Mouse (Mus musculus) E14TG2a.4 (cell line): ENCODE data around the gene Rnf19b.

ENCODE experiments used
- H3K27me3 ChIP-seq: 2 replicates; pipeline ENCODE4 v1.6.1; 2014; ENCODE audit warnings: low read length, control low read depth; ENCODE audit not compliant: insufficient read depth
- H3K36me3 ChIP-seq: 2 replicates; pipeline ENCODE4 v1.6.1; 2014; ENCODE audit warnings: low read length, control low read depth; ENCODE audit not compliant: insufficient read depth
- H3K4me1 ChIP-seq: replicated peaks from 2 replicates; pipeline ENCODE4 v1.6.1; 2014; ENCODE audit warnings: low read depth, low read length, control low read depth
- H3K4me3 ChIP-seq: replicated peaks from 2 replicates; pipeline ENCODE4 v1.5.1; 2014; ENCODE audit warnings: mild to moderate bottlenecking, low read length
- H3K9me3 ChIP-seq: 2 replicates; pipeline ENCODE4 v1.6.1; 2014; ENCODE audit warnings: low read length, control low read depth
- CTCF ChIP-seq: conservative IDR thresholded peaks from 2 replicates; pipeline ENCODE4 v1.5.1; 2014; ENCODE audit warnings: low read length
- NANOG ChIP-seq: IDR thresholded peaks from 2 replicates; pipeline ENCODE4 v1.6.1; 2014; ENCODE audit warnings: borderline replicate concordance, low read length, mixed read lengths
- POU5F1 ChIP-seq: IDR thresholded peaks from 2 replicates; pipeline ENCODE4 v1.6.1; 2014; ENCODE audit warnings: low read length, borderline replicate concordance

Rnf19b gene

DNA sequence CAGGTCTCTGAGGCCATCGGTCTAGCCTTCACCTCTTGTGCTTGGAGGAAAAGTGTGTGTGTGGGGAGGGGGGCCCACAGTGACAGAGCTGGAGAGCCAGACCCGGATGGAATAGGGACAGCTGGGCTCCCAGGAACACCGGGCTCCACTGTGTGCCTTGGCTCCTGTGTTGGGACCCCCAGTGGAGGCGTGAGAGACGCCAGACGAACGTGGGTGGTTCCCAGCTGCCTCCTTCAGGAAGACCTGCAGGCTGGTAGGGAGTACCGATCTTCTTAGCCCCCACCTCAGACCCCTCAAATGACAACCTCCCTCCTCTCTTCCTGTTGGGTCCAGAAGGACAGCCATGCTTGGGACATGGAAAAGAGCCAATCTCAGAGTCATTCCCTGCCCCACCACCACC lies 64.6 kb downstream of the Rnf19b start:
- TF ChIP-seq POU5F1, result no peak
- no peak for TF ChIP-seq CTCF
- TF ChIP-seq NANOG, result no peak
- peaks cover 59% of the 10 kb centered on the region for H3K4me1 ChIP-seq
- H3K4me3 ChIP-seq, result no peak overlapping the region
- H3K36me3 ChIP-seq, result no peaks in the 10 kb centered on the region
- H3K27me3 ChIP-seq, result peaks cover 70% of the 10 kb centered on the region
- no peaks in the 10 kb centered on the region for H3K9me3 ChIP-seq

DNA sequence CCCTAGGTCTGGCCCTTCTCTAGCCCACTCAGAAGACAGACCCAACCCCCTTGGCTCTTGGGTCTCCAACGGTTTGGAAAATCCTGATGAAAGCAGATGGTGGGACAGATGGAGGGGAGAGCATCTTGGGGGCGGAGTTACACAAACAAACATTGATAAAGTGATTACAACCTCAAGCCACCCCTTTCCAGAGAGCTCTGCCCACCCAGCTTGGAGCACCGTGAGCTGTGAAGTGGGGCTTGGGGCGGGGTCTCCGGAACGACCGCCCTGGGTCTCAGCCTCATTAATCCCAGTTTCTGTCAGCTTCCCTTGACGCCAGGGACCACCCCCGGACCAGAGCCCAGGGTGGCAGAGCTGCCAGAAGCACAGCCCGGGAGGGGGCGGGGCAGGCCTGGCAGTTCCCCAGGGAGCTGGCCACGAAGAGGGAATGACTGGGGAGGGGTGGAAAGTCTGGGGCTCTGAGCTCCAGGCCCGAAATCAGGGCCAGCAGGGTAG lies 66.6 kb downstream of the Rnf19b start:
- TF ChIP-seq CTCF, result no peak
- no peak for TF ChIP-seq POU5F1
- TF ChIP-seq NANOG, result no peak
- Histone ChIP-seq H3K4me3 (peak overlapping the region; percentile 66), H3K4me1 (peaks cover 69% of the 10 kb centered on the region), H3K9me3 (no peaks in the 10 kb centered on the region), H3K27me3 (peaks cover 52% of the 10 kb centered on the region), H3K36me3 (no peaks in the 10 kb centered on the region)

DNA sequence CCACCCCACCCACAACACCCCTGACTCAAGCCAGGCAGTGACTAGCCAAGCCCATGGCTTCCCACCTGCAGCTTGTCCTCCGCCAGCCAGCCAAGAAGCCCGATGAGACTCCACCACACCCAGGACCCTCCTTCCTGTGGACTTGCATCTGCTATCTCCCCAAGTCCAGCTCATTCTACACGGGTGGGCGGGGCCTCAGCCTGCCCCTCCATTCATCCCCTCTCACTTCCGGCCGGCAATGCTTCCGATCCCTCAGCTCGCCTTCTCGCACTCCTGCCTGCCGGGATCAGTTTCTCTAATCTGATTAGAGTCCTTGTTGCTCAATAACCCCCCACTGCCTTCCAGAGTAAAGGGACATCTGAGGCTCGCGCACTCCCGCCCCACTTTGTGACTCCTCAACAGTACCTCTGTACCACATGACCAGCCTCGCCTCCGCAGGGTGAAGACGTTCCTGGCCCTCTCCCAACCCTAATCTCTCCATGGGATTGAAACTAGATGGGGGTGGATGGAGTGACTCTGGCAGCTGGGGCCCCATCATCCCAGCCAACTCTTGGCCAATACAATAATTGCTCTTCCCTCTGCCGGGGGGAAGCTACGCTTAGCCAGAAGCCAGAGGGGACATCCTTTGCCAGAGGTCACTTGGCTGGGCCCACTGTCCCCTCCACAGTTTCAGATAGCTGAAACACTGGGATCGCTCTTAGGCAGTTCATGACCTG lies 67.8 kb downstream of the Rnf19b start:
- TF ChIP-seq CTCF, result no peak
- TF ChIP-seq POU5F1, result no peak
- TF ChIP-seq NANOG, result no peak
- H3K36me3 ChIP-seq, result no peaks in the 10 kb centered on the region
- H3K4me3 ChIP-seq, result peak overlapping the region; percentile 66
- H3K27me3 ChIP-seq, result peaks cover 41% of the 10 kb centered on the region
- H3K9me3 ChIP-seq, result no peaks in the 10 kb centered on the region
- peaks cover 69% of the 10 kb centered on the region for H3K4me1 ChIP-seq

DNA sequence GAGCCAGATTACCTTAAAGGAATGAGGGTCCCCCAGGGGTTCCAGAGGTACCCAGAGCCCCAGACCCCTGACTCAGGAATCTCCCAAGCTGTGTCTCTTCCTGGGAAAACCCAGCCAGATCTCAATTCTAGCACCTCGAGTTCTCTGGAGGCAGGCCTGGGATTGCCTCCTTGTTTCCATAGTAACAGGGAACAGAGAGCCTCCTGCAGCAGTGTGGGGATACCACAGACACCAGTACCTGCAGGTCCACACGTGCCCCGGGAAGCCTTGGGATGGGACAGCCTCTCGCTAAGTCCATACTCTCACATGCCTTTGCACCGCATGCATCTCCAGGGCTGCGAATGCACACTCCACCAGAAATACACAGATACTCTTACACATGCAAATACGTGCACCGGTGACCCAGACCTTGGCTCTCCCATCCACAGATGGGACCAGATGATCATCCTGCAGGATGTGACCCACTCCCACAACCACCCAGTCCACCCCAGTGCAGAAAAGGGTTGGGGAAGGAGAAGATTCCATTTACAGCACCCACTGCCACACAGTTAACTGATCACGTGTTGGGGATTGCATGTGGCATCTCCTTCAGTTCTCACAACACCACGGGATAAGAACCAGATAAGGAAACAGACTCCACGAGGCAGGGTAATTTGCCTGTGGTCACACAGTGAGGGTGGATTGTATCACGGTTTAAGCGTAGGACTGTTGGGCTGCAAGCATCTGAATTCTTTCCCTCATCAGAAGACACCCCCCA lies 70.7 kb downstream of the Rnf19b start:
- peaks cover 61% of the 10 kb centered on the region for H3K4me1 ChIP-seq

DNA sequence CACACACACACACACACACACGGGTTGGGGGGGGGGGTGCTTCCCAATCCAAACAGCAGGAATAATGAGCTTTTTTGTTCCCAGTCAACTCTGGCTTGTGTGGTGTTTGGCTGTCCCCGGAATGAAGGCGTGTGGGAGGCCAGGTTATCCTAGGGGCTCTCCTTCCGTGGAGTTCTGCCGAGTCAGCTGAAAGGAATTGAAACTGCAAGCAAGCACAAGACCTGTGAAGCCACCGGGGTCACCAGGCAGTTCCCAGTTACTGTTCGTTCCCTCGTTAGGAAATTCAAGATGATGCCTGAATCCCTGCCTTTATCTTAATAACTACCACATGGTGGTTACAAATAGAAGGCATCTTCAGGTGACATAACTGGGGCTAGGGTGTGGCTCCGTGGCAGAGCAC lies 71.3 kb downstream of the Rnf19b start:
- TF ChIP-seq CTCF (no peak), POU5F1 (no peak), NANOG (no peak)
- H3K4me3 ChIP-seq, result no peak overlapping the region
- H3K4me1 ChIP-seq, result peaks cover 62% of the 10 kb centered on the region
- H3K9me3 ChIP-seq, result no peaks in the 10 kb centered on the region
- H3K27me3 ChIP-seq, result peaks cover 22% of the 10 kb centered on the region
- H3K36me3 ChIP-seq, result no peaks in the 10 kb centered on the region

More for the DNA sequence above, 70.7 kb downstream of the Rnf19b start:
- Histone ChIP-seq H3K4me3 (no peak overlapping the region), H3K9me3 (no peaks in the 10 kb centered on the region), H3K36me3 (no peaks in the 10 kb centered on the region), H3K27me3 (peaks cover 23% of the 10 kb centered on the region)
- no peak for TF ChIP-seq NANOG
- no peak for TF ChIP-seq POU5F1

DNA sequence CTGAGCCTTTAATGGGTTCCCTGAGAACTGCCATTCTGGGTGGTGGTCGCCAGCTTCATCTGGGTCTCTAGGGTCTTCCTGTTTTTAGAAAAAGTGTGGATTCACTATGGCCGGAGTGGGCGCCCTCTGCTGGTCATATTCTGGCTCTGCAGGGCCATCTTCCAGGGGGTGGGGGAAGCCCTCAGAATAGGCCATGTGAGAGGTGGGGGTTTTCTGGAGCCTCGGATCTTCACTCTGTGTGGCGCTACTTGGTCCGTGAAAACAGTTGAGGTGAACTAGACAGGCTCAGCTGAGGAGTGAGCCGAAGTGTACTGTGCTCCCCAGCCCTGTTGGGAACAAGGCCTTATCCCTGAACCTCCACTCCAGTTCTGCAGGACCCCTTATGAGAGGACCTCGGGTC lies 72.1 kb downstream of the Rnf19b start:
- no peaks in the 10 kb centered on the region for H3K36me3 ChIP-seq
- no peaks in the 10 kb centered on the region for H3K9me3 ChIP-seq
- TF ChIP-seq NANOG (no peak), CTCF (peak; percentile 93), POU5F1 (no peak)
- H3K4me1 ChIP-seq, result peaks cover 62% of the 10 kb centered on the region
- peaks cover 15% of the 10 kb centered on the region for H3K27me3 ChIP-seq
- H3K4me3 ChIP-seq, result peak overlapping the region; percentile 68

DNA sequence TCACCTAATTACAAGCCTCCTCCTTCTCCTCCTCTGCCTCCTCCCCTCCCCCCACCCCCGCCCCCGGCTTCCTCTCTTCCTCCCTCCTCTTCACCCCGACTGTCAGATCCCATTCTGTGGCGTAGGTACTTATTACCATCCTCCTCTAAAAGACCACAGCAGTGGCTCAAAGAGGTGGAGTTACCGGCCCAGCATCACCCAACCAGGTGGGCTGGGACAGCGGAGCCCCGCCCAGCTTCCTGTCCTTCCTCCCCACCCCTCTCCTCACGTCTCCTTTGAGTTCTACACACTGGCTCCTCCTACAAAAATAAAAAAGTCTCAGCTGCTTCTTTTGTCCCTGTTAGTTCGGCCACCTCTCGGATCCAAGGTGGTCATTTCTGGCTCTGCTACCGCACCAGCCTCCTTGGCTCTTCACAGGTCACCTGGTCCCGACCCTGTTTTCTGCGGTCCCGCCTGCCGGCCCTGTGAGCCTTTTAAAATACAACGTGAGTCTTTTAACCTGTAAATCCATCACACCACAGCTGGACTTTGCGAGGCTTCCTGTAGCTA lies 72.8 kb downstream of the Rnf19b start:
- TF ChIP-seq CTCF (no peak), NANOG (no peak), POU5F1 (no peak)
- Histone ChIP-seq H3K4me3 (peak overlapping the region; percentile 68), H3K36me3 (no peaks in the 10 kb centered on the region), H3K4me1 (peaks cover 57% of the 10 kb centered on the region), H3K9me3 (no peaks in the 10 kb centered on the region), H3K27me3 (peaks cover 17% of the 10 kb centered on the region)

DNA sequence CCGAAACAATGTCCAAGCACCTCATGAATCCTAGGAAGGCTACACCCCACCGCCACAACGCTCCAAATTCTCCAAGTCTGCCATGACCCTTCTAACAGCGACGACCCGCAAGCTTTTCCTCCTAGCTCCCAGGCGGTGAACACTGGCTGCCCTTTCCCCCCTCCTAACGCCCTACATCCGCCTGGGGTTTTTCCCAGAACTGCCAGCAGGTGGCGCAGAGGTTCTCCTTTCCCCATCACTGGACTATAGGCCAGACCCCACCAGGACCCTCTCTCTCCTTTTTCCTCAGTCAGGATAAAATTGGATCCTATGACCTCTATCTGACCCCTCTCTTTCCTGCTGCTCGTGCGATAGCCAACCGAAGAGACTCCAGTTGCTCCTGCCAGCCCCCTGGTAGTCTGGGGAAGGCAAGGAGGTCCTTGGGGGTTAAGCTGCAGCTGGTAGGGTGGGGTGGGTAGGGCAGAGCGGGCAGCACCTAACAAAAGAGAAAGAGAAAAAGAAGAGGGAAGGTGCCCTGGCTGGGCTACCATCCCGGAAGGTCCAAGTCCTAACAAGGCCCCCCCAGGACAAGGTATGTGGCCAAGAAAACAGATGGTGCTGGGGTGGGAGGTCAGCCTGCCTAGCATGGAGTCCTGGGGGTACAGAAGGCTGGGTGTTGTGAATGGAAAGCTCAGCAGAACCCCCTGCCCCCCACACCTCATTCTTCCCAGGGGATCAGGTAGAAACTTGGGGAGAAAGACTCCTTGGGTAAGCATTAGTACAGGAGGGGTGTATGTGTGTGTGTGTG lies 76.9 kb downstream of the Rnf19b start:
- no peaks in the 10 kb centered on the region for H3K36me3 ChIP-seq
- TF ChIP-seq CTCF, result peak; percentile 85
- no peak for TF ChIP-seq POU5F1
- TF ChIP-seq NANOG, result no peak
- no peaks in the 10 kb centered on the region for H3K9me3 ChIP-seq
- peaks cover 56% of the 10 kb centered on the region for H3K27me3 ChIP-seq
- H3K4me1 ChIP-seq, result peaks cover 37% of the 10 kb centered on the region
- no peak overlapping the region for H3K4me3 ChIP-seq
